Mouse (Mus musculus): Measurements from ENCODE around the gene Ptprj. TPM values are rescaled to one million over a fixed set of nuclear protein-coding genes. Genes with fewer than 3 reads are reported as not detected.

Ptprj gene
- total and polyA plus RNA-seq, 3 experiments: 6.9 to 8.9 (median 7.3) TPM

DNA sequence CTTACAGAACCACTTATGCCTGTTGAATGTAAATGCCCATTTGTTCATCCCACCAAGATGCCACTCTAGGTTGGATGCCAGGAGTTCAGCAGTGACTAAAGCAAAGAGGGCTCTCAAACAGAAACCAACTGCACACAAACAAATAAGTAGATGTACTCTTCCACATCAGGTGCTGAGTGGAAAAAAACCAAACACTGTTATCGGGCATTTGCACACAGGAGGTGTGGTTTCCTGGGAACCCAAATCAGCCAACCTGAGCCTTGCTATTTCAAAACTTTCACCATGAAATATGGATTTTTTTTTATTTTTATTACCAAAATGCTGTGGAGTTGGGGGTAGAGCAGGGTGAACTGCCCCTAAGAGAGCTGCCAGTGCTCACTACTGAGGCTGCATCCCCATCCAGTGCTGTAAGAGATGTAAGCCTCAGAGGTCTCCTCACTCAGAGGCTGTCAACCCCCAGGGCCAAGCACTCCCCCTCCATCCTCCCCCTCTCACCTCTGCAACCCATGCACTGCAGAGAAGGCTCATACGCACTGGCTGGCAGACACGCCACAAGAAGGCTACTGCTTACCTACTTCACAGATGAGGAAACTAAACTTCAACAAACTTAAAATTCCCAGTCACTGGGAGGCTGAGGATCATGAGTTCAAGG lies 77.1 kb downstream of the Ptprj start:
- peaks cover 14 to 64% of the 10 kb centered on the region in 2 experiments for H3K4me1 ChIP-seq (ENCODE audit: control insufficient read depth in 1 of 2, insufficient read depth in 2 of 2)
- dilution Hi-C loops (cut with MboI; ENCODE audit: extremely low pct_ligation_motif_present, extremely low pct_unique_long_range_greater_than_20kb, low sequenced_read_pairs): no loop called here
- no peak overlapping the region for H3K9ac ChIP-seq (ENCODE audit: insufficient read depth, low read depth)
- no peaks in the 10 kb centered on the region for H3K9me3 ChIP-seq (replicated peaks; ENCODE audit: low read length)
- DNase-seq (ENCODE audit: extremely low read depth): no peak
- peaks cover 5% of the 10 kb centered on the region for H3K79me2 ChIP-seq (replicated peaks; ENCODE audit: control insufficient read depth, extremely low read depth, insufficient read depth, poor library complexity, severe bottlenecking)
- no peaks in the 10 kb centered on the region for H3K36me3 ChIP-seq (replicated peaks in 1 of 2; ENCODE audit: control insufficient read depth in 1 of 2, insufficient read depth in 1 of 2, low read length in 1 of 2)
- TF ChIP-seq CHD2 (IDR thresholded peaks at IDR 0.05; ENCODE audit: low read length) (no peak), SIN3A (IDR thresholded peaks at IDR 0.05; ENCODE audit: low read length) (no peak), NELFE (IDR thresholded peaks at IDR 0.05; ENCODE audit: low read depth, low read length) (no peak), TCF12 (IDR thresholded peaks at IDR 0.05; ENCODE audit: low read depth, low read length) (no peak)
- in situ Hi-C loops (cut with MboI; ENCODE audit: low pct_ligation_motif_present, low pct_unique_long_range_greater_than_20kb, low sequenced_read_pairs): loop anchor here (5.0 kb wide), 1 partner anchor 64 kb away; no protein-coding TSS in a partner anchor
- H3K4me2 ChIP-seq (ENCODE audit: insufficient read depth, low read depth, poor library complexity, severe bottlenecking): no peak overlapping the region
- no peak overlapping the region for H3K27ac ChIP-seq (ENCODE audit: insufficient read depth, low read depth)
- no peaks in the 10 kb centered on the region for H3K27me3 ChIP-seq (replicated peaks)
- H3K4me3 ChIP-seq (replicated peaks in 1 of 3; ENCODE audit: low read depth in 2 of 3, low read length in 2 of 3, poor library complexity in 1 of 3): no peak overlapping the region

DNA sequence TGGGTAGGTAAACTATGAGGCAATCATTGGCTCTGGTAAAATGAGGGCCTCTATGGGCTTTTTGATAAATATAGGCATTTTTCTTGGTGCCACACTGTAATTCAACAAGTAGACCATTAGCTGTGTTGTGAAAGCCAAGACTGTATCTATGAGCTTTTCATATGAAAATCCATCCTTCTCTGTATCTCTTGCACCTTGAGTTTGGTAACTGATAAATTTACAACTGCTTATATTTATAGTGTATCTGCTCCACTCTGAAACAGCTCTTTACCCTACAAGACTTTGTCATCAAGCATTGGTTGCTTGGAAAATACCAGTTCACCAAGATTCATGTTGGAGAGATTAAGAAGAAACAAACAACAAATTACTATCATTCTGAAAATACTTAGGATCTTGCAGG lies 77.7 kb downstream of the Ptprj start:
- dilution Hi-C loops (cut with MboI; ENCODE audit: extremely low pct_ligation_motif_present, extremely low pct_unique_long_range_greater_than_20kb, low sequenced_read_pairs): no loop called here
- Histone ChIP-seq H3K4me3 (replicated peaks in 1 of 3; ENCODE audit: low read depth in 2 of 3, low read length in 2 of 3, poor library complexity in 1 of 3) (no peak overlapping the region), H3K36me3 (replicated peaks in 1 of 2; ENCODE audit: control insufficient read depth in 1 of 2, insufficient read depth in 1 of 2, low read length in 1 of 2) (no peaks in the 10 kb centered on the region), H3K4me1 (ENCODE audit: control insufficient read depth in 1 of 2, insufficient read depth in 2 of 2) (peaks cover 14 to 67% of the 10 kb centered on the region in 2 experiments), H3K9me3 (replicated peaks; ENCODE audit: low read length) (no peaks in the 10 kb centered on the region), H3K9ac (ENCODE audit: insufficient read depth, low read depth) (no peak overlapping the region), H3K27ac (ENCODE audit: insufficient read depth, low read depth) (no peak overlapping the region), H3K79me2 (replicated peaks; ENCODE audit: control insufficient read depth, extremely low read depth, insufficient read depth, poor library complexity, severe bottlenecking) (peaks cover 2% of the 10 kb centered on the region), H3K4me2 (ENCODE audit: insufficient read depth, low read depth, poor library complexity, severe bottlenecking) (no peak overlapping the region), H3K27me3 (replicated peaks) (no peaks in the 10 kb centered on the region)
- in situ Hi-C loops (cut with MboI; ENCODE audit: low pct_ligation_motif_present, low pct_unique_long_range_greater_than_20kb, low sequenced_read_pairs): loop anchor here (5.0 kb wide), 1 partner anchor 65 kb away; no protein-coding TSS in a partner anchor
- TF ChIP-seq POLR2A (IDR thresholded peaks at IDR 0.05; ENCODE audit: low read depth, low read length) (no peak), CHD1 (IDR thresholded peaks at IDR 0.05; ENCODE audit: low read depth, low read length) (no peak), RAD21 (IDR thresholded peaks at IDR 0.05; ENCODE audit: low read depth, low read length) (no peak)
- DNase-seq (ENCODE audit: extremely low read depth): no peak

DNA sequence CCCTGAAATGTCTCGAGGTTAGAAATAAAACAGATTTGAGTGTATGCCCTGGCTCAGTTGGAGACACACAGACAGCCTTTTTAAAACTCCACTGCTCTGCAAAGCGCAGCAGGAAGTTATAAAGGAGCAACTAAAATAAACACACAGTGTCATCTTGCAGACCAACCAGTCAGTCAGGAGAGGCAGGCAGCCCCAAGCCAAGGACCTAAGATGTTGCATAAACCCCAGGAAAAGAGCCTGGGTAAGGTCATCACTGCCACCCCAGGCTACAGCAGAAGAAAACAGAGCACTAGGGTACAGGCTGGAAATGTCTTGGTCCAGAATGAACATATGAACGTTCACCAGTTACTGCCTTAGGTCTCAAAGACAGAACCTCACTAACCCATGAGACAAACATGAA lies 78.7 kb downstream of the Ptprj start:
- Histone ChIP-seq H3K79me2 (replicated peaks; ENCODE audit: control insufficient read depth, extremely low read depth, insufficient read depth, poor library complexity, severe bottlenecking) (peaks cover 2% of the 10 kb centered on the region), H3K36me3 (replicated peaks in 1 of 2; ENCODE audit: control insufficient read depth in 1 of 2, insufficient read depth in 1 of 2, low read length in 1 of 2) (no peaks in the 10 kb centered on the region), H3K4me2 (ENCODE audit: insufficient read depth, low read depth, poor library complexity, severe bottlenecking) (no peak overlapping the region), H3K4me3 (replicated peaks in 1 of 3; ENCODE audit: low read depth in 2 of 3, low read length in 2 of 3, poor library complexity in 1 of 3) (no peak overlapping the region), H3K4me1 (ENCODE audit: control insufficient read depth in 1 of 2, insufficient read depth in 2 of 2) (peaks cover 18 to 76% of the 10 kb centered on the region in 2 experiments), H3K9ac (ENCODE audit: insufficient read depth, low read depth) (no peak overlapping the region), H3K9me3 (replicated peaks; ENCODE audit: low read length) (no peaks in the 10 kb centered on the region), H3K27me3 (replicated peaks) (no peaks in the 10 kb centered on the region), H3K27ac (ENCODE audit: insufficient read depth, low read depth) (no peak overlapping the region)
- TF ChIP-seq JUN (IDR thresholded peaks at IDR 0.05; ENCODE audit: insufficient read depth, low read depth, low read length) (no peak), IRF4 (IDR thresholded peaks at IDR 0.05; ENCODE audit: low read depth, low read length) (no peak), E2F4 (IDR thresholded peaks at IDR 0.05; ENCODE audit: insufficient replicate concordance, low read depth, low read length) (no peak), BHLHE40 (IDR thresholded peaks at IDR 0.05; ENCODE audit: low read depth, low read length) (no peak), PAX5 (IDR thresholded peaks at IDR 0.05; ENCODE audit: low read length) (no peak), TCF12 (IDR thresholded peaks at IDR 0.05; ENCODE audit: low read depth, low read length) (no peak), ZC3H11A (IDR thresholded peaks at IDR 0.05; ENCODE audit: low read depth, low read length) (no peak)
- in situ Hi-C loops (cut with MboI; ENCODE audit: low pct_ligation_motif_present, low pct_unique_long_range_greater_than_20kb, low sequenced_read_pairs) (loop anchor here (5.0 kb wide), 1 partner anchor 66 kb away; no protein-coding TSS in a partner anchor), dilution Hi-C loops (cut with MboI; ENCODE audit: extremely low pct_ligation_motif_present, extremely low pct_unique_long_range_greater_than_20kb, low sequenced_read_pairs) (no loop called here)
- DNase-seq (ENCODE audit: extremely low read depth): no peak

Data from CH12.LX (cell line).